Mouse (Mus musculus): ENCODE data around the gene Camta1.

Camta1 gene

DNA sequence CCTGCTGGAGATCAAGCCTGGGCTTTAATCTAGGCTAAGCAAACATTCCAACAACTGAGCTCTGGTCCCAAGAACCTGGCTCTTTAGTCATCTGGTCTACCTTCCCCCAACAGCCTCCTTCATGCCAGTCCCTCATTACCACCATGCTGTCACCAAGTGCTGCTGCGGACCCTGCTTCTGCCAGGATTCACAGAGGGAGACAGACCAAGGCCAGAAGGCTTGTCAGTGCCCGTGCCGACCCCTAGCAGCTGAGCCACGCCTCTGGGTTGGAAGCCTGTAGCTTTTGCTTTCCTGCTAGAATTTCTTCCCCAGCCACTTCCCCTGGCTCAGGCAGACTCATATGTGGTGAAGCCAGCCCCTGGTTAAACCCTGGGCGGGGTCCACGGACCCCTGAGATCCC is 533.6 kb downstream of the Camta1 start:
- DNase-seq (ENCODE audit: low spot score), result no peak

DNA sequence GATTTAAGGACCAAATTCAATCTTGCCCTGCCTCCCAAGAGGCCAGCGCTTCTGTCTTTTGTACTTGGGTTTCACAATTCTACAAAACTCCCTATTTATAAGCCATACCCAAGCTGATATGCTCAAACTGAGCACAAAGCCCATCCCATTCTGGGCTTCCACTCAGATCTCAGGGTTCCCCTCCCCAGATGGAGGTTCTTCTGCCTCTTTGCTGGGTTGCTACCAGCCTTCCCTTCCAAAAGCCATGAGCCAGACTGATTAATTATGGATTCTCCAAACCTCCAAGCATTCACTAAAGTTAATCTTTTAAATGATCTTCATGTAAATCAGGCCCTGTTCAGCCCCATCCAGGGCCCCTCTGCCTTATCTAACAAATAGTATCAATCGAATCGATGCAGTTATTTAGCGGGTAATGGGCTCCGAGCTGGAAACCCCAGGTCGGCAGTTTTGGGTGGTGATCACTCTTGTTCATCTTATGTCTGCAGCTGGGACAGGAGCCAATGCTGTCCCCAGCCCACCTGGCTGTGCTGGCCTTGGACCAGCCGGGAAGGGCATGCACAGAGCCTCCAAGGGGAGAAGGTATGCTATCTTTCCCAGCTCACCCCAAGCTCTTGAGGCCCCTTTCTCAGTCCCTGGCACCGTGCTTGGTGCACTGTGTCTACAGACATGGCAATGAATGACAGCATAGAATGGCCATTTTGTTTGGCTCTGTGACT is 534.5 kb downstream of the Camta1 start:
- no peak for DNase-seq (ENCODE audit: low spot score)

DNA sequence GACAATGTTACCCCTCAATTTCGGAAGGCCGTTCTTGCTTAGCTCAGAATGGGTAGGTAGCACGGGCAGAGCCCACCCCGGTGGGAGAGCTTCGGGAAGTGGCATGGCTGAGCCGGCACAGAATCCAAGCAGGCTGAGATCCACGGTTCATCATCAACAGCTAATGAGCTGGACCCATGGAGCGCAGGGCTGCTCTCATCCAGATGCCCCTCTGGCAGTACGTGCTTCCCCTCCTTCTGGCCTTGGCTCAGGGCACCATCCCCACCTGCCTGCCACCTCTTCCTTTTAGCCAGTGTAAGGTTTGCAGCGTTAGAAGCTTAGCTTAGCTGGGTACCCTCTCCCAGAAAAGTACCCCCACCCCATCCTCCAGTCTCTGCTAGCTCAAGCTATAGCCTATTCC is 545.2 kb downstream of the Camta1 start:
- DNase-seq (ENCODE audit: low spot score), result no peak

DNA sequence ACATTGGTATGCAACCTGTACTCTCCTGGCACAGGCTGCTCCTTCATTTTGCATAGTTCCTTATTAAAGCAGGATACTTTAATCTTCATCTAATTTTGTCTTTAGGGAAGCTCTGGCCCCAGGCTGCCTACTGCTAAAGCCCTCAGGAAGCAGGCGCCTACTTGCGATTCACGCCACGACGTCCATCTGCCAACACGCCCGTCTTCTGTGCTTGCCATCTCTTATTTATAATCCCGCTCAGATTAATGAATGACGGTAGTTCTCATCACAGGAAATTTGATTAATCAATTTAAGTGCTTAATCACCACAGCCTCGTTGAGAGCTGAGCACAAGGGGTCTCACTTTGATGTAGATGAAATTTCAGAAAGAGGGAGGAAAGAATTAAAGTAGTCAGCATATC is 546.0 kb downstream of the Camta1 start:
- no peak for DNase-seq (ENCODE audit: low spot score)

DNA sequence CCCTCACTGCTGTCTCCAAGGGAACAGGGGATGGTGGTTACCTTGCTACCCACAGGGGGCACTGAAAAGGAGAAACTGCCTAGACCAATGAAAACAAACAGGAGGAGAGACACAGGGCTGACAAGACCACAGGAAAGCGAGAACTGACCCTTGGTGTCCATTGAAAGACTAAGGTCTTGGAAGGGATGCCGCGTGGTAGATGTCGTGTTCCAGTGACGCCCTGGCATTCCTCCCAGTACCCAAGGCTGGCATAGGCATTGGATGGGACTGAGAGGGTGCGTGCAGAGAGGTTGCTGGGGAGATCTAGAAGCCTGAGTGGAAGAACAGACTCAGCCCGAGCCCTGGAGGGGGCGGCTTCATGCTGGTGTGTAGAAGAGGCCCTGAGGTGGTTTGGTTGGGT is 550.9 kb downstream of the Camta1 start:
- no peak for DNase-seq (ENCODE audit: low spot score)

DNA sequence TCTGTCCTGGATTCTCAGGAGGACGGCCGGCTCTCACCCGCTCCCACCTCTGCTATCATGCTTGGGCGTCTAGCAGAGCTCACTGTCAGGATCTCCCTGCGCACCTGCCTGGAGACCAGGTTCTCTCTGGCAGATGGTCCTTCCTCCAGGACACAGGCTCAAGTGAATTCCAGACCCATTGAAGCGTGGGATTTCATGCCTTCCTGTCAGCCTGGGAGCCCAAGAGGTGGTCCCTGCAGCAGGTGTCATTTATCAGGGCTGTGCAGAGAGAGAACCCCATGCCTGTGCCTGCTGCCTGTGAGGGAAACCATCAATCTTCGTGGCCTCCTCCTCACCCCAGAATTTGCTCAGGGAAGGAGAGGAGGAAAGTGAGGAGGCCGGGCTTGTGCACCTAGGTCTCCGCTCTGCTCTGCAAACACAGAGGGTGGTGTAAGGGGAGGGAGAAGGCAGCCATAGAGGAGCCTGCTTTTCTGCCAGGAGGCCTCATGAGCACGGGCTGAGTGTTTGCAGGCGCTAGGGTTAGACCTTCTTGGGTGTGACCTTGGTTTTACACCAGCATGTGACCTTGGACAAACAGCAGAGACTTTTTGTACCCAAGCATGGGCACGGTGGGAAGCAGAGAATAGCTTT is 551.5 kb downstream of the Camta1 start:
- no peak for DNase-seq (ENCODE audit: low spot score)

DNA sequence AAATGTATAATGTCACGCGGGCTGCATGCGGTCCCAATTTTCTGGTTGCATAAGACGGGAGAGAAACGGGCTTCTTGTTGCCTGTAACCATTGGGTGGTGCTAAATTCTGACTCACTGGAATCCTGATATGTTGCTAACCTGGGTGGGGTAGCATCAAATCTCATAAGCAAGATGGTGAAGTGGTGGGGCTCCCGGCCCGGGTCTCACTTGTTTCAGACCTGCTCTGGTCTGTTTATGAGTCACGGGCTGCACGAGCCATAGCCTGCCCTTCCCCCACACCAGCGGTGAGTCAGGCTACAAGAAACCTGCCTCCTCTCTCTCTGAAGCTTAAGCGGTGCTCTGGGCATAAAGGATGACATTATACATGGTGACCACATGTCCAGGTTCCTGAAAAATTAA is 554.8 kb downstream of the Camta1 start:
- DNase-seq (ENCODE audit: low spot score), result no peak

DNA sequence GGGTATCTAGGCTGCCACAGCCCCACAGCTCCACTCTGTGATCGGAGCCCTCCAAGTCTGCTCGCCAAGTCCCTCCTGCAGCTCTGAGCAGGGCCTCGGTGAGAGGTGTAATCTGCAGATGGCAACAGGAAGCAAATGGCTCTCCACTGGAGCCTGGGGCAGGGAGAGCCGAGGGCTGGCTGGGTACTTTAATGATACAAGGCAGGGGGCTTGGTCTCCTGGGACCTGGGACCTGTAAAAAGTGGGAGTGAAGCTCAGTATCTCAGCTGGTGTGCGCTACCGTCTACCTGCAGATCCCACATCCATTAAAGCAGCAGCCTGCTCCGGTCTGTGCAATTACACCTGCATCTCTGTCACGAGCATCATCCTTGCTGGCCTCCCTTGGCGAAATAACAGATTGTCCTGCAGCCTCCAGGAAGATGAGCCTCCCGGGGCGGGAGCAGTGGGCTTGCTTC is 555.3 kb downstream of the Camta1 start:
- no peak for DNase-seq (ENCODE audit: low spot score)

DNA sequence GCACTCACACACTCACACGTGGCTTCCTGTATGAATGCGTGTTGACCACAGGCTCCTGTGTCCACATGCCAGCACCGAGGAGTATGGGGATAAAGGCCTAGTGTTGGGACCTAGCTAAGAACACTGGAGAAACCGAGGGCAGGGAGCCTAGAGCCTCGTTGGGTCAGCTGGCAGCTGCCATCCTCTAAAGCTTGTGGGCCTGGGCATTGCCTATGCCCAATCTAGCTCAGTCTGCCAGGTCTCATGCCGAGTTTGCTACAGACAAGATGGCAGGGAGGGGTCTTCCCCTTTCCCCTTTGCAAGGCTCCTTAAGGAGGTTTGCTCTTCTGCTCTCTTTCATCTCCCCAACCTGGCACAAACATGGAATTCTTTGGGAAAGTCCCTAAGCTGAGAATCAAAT is 555.9 kb downstream of the Camta1 start:
- no peak for DNase-seq (ENCODE audit: low spot score)

DNA sequence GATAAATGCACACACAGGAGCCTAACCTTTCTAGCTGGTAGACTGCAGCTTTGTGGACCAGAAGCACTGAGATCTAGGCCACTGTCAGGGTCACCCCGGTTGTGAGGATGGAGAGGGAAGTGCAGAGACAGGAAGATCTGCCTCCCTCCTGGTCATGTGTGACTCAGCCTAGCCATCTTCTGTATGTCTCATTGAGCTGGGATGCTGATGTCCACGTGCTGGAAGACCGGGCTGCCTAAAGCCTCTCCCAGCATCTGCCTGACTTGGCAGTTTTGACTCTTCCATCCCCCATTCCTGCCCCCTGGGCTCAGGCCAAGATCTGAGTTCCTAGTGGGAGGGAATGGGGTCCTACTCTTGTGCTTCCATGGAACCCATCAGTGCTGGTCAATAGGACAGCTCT is 557.7 kb downstream of the Camta1 start:
- no peak for DNase-seq (ENCODE audit: low spot score)

DNA sequence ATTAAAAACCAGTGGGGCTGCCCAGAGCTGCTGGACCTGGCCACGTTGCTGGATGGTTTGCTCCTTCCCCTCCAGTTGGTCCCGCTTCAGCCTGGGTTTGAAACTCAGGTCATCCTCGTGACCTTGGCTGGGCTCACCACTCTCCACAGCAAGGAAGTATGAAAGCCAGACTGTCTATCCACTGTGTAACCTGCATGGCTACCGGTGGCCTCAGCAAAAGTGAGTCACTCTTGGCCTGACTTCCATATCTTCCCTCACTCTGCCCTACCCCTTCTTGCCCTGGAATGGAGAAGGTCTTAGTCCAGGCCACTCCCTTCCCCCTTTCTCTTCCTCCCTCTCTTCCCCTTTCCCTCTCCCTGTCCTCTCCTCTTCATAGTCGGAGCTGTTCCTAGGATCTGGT is 558.2 kb downstream of the Camta1 start:
- no peak for DNase-seq (ENCODE audit: low spot score)

DNA sequence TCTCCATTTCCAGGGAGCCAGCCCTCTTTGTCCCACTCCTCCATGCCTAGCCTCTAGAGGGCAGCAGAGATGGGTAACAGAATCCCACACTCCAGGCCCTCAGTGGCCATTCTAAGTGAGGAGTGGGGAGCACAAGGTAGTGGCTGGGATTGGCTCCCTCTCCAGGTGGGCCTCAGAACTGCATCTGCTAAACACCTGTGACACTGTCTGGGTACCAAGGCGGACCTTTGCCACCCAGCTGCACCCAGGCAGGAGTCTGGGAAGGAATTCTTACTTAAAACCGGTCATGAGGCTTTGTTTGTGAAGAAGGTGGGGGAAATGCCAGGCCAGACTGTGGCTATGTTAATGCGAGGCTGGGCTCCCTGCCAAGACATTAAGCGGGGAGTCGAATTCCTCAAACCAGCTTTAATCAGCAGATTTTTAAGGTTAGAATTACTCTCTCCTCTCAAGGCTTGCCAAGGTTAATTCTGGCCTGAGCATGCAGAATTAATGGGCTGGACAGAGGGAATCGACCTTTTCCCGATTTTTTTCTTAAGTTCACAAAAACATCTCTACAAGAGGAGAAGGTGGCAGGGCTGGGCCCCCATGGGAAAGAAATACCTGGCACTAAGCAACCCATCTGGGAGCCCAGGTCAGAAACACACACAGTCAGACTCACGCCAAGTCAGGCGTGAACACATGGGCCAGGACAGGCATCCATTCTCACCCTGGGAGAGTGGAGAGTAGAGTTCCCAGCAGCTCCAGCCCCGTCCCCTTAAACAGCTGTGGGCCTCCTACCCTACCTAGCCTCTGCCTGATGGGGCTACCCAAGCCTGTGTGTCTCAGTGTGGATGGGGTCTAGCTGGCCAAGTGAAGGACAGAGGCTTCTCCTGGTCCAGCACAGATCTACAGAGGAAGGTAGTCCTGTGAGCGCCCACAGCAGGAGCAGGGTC is 559.2 kb downstream of the Camta1 start:
- DNase-seq (ENCODE audit: low spot score), result peak; percentile 25

DNA sequence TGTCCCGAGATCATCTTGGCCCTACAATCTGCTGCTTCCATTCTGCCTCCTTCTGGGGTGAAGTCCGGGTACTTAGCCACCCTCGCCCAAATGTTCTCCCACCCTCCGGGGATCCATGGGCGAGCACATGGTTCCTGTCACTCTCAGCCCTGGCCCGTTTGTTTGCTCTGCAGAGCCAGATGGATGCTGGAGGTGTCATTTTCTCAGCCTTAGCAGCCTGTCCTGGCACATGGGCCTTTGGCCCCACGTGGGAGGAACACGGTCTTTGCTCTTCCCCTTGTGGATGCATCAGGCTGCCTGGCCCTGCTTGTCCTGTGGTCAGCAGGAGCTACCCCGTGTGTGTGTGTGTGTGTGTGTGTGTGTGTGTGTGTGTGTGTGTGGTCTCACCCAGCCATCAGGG is 560.3 kb downstream of the Camta1 start:
- no peak for DNase-seq (ENCODE audit: low spot score)

DNA sequence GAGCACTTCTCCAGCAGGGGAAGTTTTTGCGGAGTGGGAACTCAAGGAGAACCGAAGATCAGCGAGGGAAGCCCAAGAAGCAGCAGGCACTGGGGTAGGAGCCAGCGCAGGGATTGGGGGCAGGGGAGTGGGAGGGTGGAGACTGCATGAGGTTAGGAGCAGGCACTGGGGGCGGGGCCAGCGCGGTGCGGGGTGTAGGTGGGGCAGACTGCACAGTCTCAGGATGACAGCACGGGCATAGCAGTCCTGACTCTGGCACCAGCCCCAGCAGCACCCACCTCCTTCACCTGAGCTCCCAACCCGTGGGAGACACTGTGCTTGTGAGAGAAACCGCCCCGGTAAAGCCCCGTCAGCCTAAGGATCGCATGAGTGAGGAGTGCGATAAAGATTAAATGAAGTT is 561.0 kb downstream of the Camta1 start:
- no peak for DNase-seq (ENCODE audit: low spot score)

DNA sequence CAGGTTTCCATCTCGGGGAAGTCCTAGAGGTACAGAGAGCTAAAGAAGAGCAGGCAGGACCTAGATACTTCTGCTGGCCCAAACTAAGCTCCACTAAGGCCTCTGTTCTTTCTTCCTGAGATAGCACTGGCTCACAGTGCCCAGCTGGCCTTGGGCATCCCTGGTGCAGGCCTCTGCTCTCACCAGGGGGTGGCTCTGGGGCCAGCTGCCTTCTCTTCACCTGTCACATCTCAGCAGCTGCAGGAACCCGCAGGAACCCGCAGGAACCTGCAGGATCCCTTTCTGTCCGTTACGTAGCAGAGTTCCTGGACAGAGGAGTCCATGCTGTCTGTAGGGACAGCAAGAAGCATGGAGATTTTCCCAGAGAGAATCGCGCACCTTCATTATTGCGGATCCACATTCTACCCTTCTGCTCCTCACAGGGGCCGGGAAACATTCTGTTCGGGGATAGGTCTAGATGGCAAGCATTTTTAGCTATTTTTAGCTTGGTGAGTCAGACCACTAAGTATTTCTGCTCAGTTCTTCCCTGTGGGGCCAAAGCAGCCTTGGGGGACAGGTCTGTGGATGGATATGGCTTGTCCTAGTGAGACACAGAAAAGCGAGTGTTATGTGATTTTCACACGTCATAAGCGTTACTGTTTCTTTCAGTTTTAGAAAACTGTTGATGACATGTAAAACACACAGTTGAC is 566.0 kb downstream of the Camta1 start:
- no peak for DNase-seq (ENCODE audit: low spot score)

DNA sequence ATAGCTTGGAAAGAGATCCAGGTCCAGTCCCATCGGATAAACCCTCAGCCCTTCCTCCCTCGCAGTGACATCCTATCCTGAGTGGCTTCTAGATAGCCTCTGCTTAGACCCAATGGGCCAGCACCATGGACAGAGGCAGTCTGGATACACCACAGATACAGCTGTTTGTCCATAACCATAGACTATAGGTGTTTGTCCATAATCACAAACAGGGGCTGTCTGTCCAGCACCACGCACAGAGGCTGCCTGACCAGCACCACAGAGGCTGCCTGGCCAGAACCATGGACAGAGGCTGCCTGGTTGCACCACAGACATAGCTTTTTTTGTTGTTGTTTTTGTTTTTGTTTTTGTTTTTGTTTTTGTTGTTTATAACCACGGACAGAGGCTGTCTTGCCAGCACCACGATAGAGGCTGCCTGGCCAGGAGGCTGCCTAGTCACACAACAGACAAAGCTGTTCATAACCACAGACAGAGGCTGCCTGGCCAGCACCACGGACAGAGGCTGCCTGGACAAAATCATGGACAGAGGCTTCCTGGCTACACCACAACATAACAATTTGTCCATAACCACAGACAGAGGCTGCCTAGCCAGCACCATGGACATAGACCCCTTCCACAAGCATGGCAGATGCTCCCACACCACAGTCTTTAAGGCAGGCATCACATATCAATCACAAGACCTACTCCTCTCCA is 572.6 kb downstream of the Camta1 start:
- DNase-seq (ENCODE audit: low spot score), result peak; percentile 23

DNA sequence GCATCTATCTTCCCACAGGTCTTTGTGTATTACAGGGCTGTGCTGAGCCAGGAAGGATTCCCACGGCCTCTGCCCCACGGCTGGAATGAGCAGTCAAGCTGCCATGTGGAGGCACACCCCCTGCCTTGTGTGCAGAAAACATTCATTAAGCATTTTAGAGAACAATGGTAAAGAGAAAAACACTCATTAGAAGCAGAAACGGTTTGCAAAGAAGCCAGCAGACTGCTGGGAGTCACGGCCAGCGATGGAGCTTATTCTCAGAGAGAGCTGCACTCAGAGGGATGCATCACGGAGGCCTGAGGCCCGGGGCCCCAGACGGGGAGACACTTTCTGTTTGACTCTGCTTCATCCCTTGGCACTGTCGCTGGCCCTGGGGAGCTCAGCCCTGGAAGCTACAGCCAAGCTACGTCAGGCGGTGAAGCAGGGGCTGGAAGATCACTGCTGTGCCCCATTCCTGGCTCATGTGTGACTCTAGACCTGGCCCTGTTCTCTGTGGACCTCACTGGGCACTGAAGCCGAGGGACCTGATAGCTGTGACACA is 575.7 kb downstream of the Camta1 start:
- DNase-seq (ENCODE audit: low spot score), result no peak

DNA sequence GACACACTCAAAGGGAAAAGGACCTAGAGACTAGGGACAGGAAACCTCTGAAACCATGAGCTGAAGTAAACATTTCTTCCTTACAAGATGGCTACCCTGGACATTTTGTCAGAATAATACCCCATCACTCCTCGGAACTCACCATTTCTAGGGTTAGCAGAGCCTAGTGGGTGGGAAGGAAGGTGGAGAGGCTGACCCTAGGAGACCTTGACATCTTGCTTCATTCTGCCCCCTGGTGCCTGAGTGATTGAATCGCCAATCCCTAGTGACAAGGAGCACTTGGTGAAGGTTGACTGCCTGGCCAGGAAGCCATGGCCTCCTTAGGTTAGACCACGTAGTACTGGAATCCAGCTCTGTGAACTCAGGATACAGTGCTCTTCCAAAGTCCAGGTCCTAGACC is 576.2 kb downstream of the Camta1 start:
- DNase-seq (ENCODE audit: low spot score), result no peak

DNA sequence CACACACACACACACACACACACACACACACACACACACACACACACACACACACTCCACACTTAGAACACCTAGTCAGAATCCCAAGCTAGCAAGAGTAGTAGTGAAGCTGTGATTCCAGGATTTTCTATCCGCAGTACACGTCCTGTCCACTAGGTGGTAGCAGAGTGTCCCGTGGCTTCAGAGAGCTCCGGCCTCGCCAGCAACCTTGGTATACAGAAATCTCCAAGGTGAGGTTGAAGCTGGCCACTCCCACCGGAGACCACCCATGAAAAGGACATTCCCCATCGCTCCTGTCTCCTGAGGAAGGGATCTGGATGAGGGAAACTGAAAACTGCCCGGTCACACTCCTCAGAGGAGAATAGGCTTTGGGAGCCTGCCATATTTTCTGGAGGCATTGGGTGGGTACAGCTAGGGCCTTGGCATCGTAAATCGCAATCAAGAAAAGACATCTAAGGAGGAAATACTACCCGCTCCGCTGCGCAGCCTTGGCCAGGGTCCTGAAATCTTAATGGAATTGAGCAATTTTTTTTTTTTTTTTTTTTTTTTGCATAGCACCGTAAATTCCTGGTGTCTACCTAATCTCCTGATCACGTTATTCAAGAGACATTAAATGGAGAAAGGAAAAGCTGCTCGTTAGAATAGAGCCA is 578.5 kb downstream of the Camta1 start:
- DNase-seq (ENCODE audit: low spot score), result peak; percentile 54

DNA sequence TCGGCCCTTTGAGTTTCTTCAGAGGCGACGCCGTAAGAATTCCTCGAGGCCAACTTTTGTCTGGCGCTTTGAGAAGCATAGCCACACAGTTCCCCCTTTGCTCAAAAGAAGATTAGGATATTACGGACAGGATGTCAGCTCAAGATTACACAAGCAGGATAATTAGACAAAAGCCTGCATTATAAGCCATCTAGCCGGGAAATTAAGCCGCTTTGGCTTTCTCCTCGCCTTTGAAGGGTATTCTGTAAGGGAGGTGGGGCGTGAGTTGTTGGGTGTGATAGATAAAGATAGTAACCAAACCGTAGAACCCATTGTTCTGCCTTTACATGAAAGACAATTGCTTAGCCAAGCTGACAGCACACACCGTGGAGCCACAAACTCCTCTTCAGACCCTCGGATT is 579.6 kb downstream of the Camta1 start:
- no peak for DNase-seq (ENCODE audit: low spot score)

DNA sequence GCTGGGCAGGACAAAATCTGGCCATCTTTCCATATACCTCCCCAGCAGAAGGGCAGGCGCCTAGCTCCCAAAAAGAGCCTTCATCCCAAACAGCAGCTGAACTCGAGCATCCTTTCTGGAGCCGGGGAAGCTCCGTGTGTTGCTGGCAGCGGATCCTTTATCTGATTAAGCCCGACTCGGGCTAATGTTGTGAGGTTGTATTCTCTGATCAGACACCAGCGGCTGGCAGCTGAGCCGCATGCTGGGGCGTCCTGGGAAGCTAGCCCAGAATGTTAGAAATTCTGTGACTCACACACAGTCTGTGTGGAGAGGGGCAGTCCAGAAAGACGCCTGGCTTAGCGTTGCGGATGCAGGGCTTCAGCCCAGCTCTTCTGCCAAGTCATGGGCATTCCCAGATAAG is 586.4 kb downstream of the Camta1 start:
- DNase-seq (ENCODE audit: low spot score), result no peak
